Mouse (Mus musculus) midbrain, embryonic 15.5 days (tissue): Measurements from ENCODE around the gene Fbxw8. TPM values are rescaled to one million over a fixed set of nuclear protein-coding genes. Genes with fewer than 3 reads are reported as not detected.

Experiments
- ATAC-seq: fragments of 200-750 bp; cut with Nextera tagmentation; replicated peaks from 2 replicates; pipeline ENCODE4 v1.8.0; 2017; ENCODE audit warnings: moderate TSS enrichment
- H3K27ac ChIP-seq: fragments of 300-500 bp; sonication (generic); 2 replicates; pipeline ENCODE4 v1.5.1; 2015; ENCODE audit warnings: mild to moderate bottlenecking, inconsistent platforms
- H3K27me3 ChIP-seq: fragments of 300-500 bp; sonication (generic); replicated peaks from 2 replicates; pipeline ENCODE4 v1.6.1; 2015; ENCODE audit warnings: inconsistent platforms
- H3K36me3 ChIP-seq: fragments of 300-500 bp; sonication (generic); replicated peaks from 2 replicates; pipeline ENCODE4 v1.6.1; 2015; ENCODE audit warnings: inconsistent platforms
- H3K4me1 ChIP-seq: fragments of 300-500 bp; sonication (generic); 2 replicates; pipeline ENCODE4 v1.6.1; 2015; ENCODE audit warnings: inconsistent platforms
- H3K4me2 ChIP-seq: fragments of 300-500 bp; sonication (generic); 2 replicates; pipeline ENCODE4 v1.6.1; 2015; ENCODE audit warnings: inconsistent platforms, mild to moderate bottlenecking, moderate library complexity
- H3K4me3 ChIP-seq: fragments of 300-500 bp; sonication (generic); 2 replicates; pipeline ENCODE4 v1.5.1; 2015; ENCODE audit warnings: mild to moderate bottlenecking, inconsistent platforms
- H3K9ac ChIP-seq: fragments of 300-500 bp; sonication (generic); 2 replicates; pipeline ENCODE4 v1.6.1; 2015; ENCODE audit warnings: mild to moderate bottlenecking, inconsistent platforms
- H3K9me3 ChIP-seq: fragments of 300-500 bp; sonication (generic); 2 replicates; pipeline ENCODE4 v1.6.1; 2016; ENCODE audit warnings: inconsistent platforms
- WGBS: fragments of 180-500 bp; shearing (Covaris S2); methylation state at CpG from one replicate; pipeline ENCODE4 v1.1.7; 2015; ENCODE audit warnings: mixed read lengths; 5-methylcytosine and 5-hydroxymethylcytosine counted together
- polyA plus RNA-seq: library from polyadenylated mRNA; unstranded; fragments of >200 nt; fragmentation: Nextera tagmentation; extraction: Ambion mirVana; gene quantifications from 2 replicates; pipeline ENCODE4 v1.2.1, GENCODE M21; 2015

Gene Fbxw8
- polyA plus RNA-seq, 1 experiment from 2014 or later, result 20.0 TPM

GRCm38 (mm10) chr5:118017527-118017926, 137.7 kb downstream of the Fbxw8 start:
- H3K4me2 ChIP-seq, result no peak overlapping the region
- WGBS, result 58% methylated on average over 5 of the region's 5 CpGs
- peaks cover 8% of the 10 kb centered on the region; the same call in 1 of the 2 replicates for H3K4me1 ChIP-seq
- H3K9ac ChIP-seq, result no peak overlapping the region
- H3K27ac ChIP-seq, result no peak overlapping the region
- H3K36me3 ChIP-seq, result no peaks in the 10 kb centered on the region
- ATAC-seq, result no peak
- no peak overlapping the region for H3K4me3 ChIP-seq
- no peaks in the 10 kb centered on the region for H3K9me3 ChIP-seq
- no peaks in the 10 kb centered on the region for H3K27me3 ChIP-seq

- no peak for ATAC-seq
- Histone ChIP-seq H3K36me3 (0 out of 2 replicates have a peak, but pooled peaks cover under 1% of the 10 kb centered on the region), H3K9me3 (no peaks in the 10 kb centered on the region), H3K4me1 (peaks cover 15% of the 10 kb centered on the region; the same call in 1 of the 2 replicates), H3K4me2 (no peak overlapping the region), H3K9ac (no peak overlapping the region), H3K27me3 (no peaks in the 10 kb centered on the region), H3K4me3 (no peak overlapping the region), H3K27ac (no peak overlapping the region)
- 84% methylated on average over 2 of the region's 2 CpGs for WGBS
Observed at GRCm38 (mm10) chr5:118015669-118016068, 139.6 kb downstream of the Fbxw8 start.

- ATAC-seq, result no peak
- 0 out of 2 replicates have a peak, but pooled peaks cover 6% of the 10 kb centered on the region for H3K36me3 ChIP-seq
- peaks cover 20% of the 10 kb centered on the region; the same call in 1 of the 2 replicates for H3K4me1 ChIP-seq
- WGBS, result 13% methylated on average over 12 of the region's 12 CpGs
- H3K4me2 ChIP-seq, result no peak overlapping the region
- H3K27ac ChIP-seq, result no peak overlapping the region
- no peak overlapping the region for H3K4me3 ChIP-seq
- no peaks in the 10 kb centered on the region for H3K9me3 ChIP-seq
- no peaks in the 10 kb centered on the region for H3K27me3 ChIP-seq
- no peak overlapping the region for H3K9ac ChIP-seq
Observed at GRCm38 (mm10) chr5:118015028-118015427, 140.2 kb downstream of the Fbxw8 start.

Other genes starting within 250 kb of the Fbxw8 start
- 179 and 183 TPM in 2 replicates for gene Fbxo21, start 178.7 kb downstream of the Fbxw8 start, polyA plus RNA-seq
- 6.5 and 7.9 TPM in 2 replicates for gene Tesc, start 127.7 kb downstream of the Fbxw8 start, polyA plus RNA-seq
- gene Hrk, start 9.2 kb upstream of the Fbxw8 start, polyA plus RNA-seq, result 3.9 and 4.5 TPM in 2 replicates
- 14.5 and 17.8 TPM in 2 replicates for gene Rnft2, start 89.7 kb upstream of the Fbxw8 start, polyA plus RNA-seq
- 18.6 and 19.6 TPM in 2 replicates for gene 2410131K14Rik, start 89.8 kb upstream of the Fbxw8 start, polyA plus RNA-seq